Mouse (Mus musculus) forebrain, embryonic 16.5 days (tissue): ENCODE data around the gene Ube2q2. TPM values are rescaled to one million over a fixed set of nuclear protein-coding genes. Genes with fewer than 3 reads are reported as not detected.
"Not testable (repeated sequence)": the region's sequence is repeated elsewhere in the genome, so short reads cannot be mapped to it uniquely, and the experiment has no call there.

ENCODE experiments used
- ATAC-seq: fragments of 200-750 bp; cut with Nextera tagmentation; 2 replicates; pipeline ENCODE4 v1.8.0; 2017; ENCODE audit warnings: mild to moderate bottlenecking, moderate library complexity
- H3K27ac ChIP-seq: fragments of 300-500 bp; sonication (generic); 2 replicates; pipeline ENCODE4 v1.5.1; 2014; ENCODE audit warnings: low read length, control low read depth
- H3K27me3 ChIP-seq: fragments of 300-500 bp; sonication (generic); replicated peaks from 2 replicates; pipeline ENCODE4 v1.6.1; 2014; ENCODE audit warnings: low read length; ENCODE audit not compliant: control insufficient read depth, insufficient read depth
- H3K36me3 ChIP-seq: fragments of 300-500 bp; sonication (generic); 2 replicates; pipeline ENCODE4 v1.6.1; 2014; ENCODE audit not compliant: control insufficient read depth, insufficient read depth
- H3K4me1 ChIP-seq: fragments of 300-500 bp; sonication (generic); replicated peaks from 2 replicates; pipeline ENCODE4 v1.6.1; 2014; ENCODE audit warnings: low read length; ENCODE audit not compliant: control insufficient read depth, insufficient read depth
- H3K4me2 ChIP-seq: fragments of 300-500 bp; sonication (generic); 2 replicates; pipeline ENCODE4 v1.6.1; 2014; ENCODE audit warnings: mild to moderate bottlenecking, low read length, control low read depth
- H3K4me3 ChIP-seq: fragments of 300-500 bp; sonication (generic); replicated peaks from 2 replicates; pipeline ENCODE4 v1.5.1; 2014; ENCODE audit warnings: mild to moderate bottlenecking, low read length, control low read depth
- H3K9ac ChIP-seq: fragments of 300-500 bp; sonication (generic); replicated peaks from 2 replicates; pipeline ENCODE4 v1.6.1; 2014; ENCODE audit warnings: low read depth, low read length, control low read depth
- H3K9me3 ChIP-seq: fragments of 300-500 bp; sonication (generic); 2 replicates; pipeline ENCODE4 v1.6.1; 2016; ENCODE audit warnings: low read length; ENCODE audit not compliant: control insufficient read depth
- WGBS: fragments of 180-500 bp; shearing (Covaris S2); extraction: QIAGEN DNeasy Blood & Tissue Kit; methylation state at CpG from one replicate; pipeline ENCODE4 v1.1.7; 2014; 5-methylcytosine and 5-hydroxymethylcytosine counted together
- polyA plus RNA-seq: library from polyadenylated mRNA; unstranded; fragments of >200 nt; fragmentation: Nextera tagmentation; extraction: Ambion mirVana; gene quantifications from 2 replicates; pipeline ENCODE4 v1.2.1, GENCODE M21; 2015

The Ube2q2 gene
- 36.0 and 39.7 TPM in 2 replicates for polyA plus RNA-seq

- H3K9ac ChIP-seq, result peak within 1 kb of the TSS; percentile 90
- H3K4me1 ChIP-seq, result peaks cover 17% of the 10 kb centered on the region
- peak within 1 kb of the TSS; percentile 79 for H3K4me3 ChIP-seq
- H3K27me3 ChIP-seq, result no peaks in the 10 kb centered on the region
- H3K36me3 ChIP-seq, result no peaks in the 10 kb centered on the region
- under 1% methylated on average over 68 of the region's 81 CpGs for WGBS
- no peaks in the 10 kb centered on the region for H3K9me3 ChIP-seq
- ATAC-seq, result peak; percentile 86
- peak within 1 kb of the TSS; percentile 73 for H3K4me2 ChIP-seq
- peak within 1 kb of the TSS; percentile 75 for H3K27ac ChIP-seq
Measured at GRCm38 (mm10) chr9:55148854-55149498, at the start of gene Ube2q2. Gene Ube2q2 (plus strand): TSS chr9:55148854.

- Histone ChIP-seq H3K27me3 (no peaks in the 10 kb centered on the region), H3K27ac (no peak overlapping the region), H3K4me3 (no peak overlapping the region), H3K9ac (no peak overlapping the region), H3K36me3 (no peaks in the 10 kb centered on the region), H3K9me3 (no peaks in the 10 kb centered on the region), H3K4me1 (no peaks in the 10 kb centered on the region), H3K4me2 (no peak overlapping the region)
- WGBS, result 38% methylated on average over 3 of the region's 3 CpGs
- no peak for ATAC-seq
Measured at GRCm38 (mm10) chr9:55101117-55101516, 47.5 kb upstream of the Ube2q2 start.

- Histone ChIP-seq H3K27ac (no peak overlapping the region), H3K9me3 (no peaks in the 10 kb centered on the region), H3K9ac (no peak overlapping the region), H3K4me3 (no peak overlapping the region), H3K27me3 (no peaks in the 10 kb centered on the region), H3K4me2 (no peak overlapping the region), H3K4me1 (no peaks in the 10 kb centered on the region), H3K36me3 (no peaks in the 10 kb centered on the region)
- WGBS, result 92% methylated on average over 8 of the region's 8 CpGs
- no peak for ATAC-seq
Measured at GRCm38 (mm10) chr9:55102186-55102835, 46.3 kb upstream of the Ube2q2 start.

- no peak overlapping the region for H3K4me3 ChIP-seq
- no peak for ATAC-seq
- H3K4me2 ChIP-seq, result no peak overlapping the region
- no peaks in the 10 kb centered on the region for H3K27me3 ChIP-seq
- no peak overlapping the region for H3K9ac ChIP-seq
- no peaks in the 10 kb centered on the region for H3K4me1 ChIP-seq
- no peaks in the 10 kb centered on the region for H3K9me3 ChIP-seq
- H3K27ac ChIP-seq, result no peak overlapping the region
- H3K36me3 ChIP-seq, result no peaks in the 10 kb centered on the region
- WGBS, result 92% methylated on average over 5 of the region's 5 CpGs
Measured at GRCm38 (mm10) chr9:55102931-55103630, 45.6 kb upstream of the Ube2q2 start.

- H3K4me3 ChIP-seq, result no peak overlapping the region
- no peaks in the 10 kb centered on the region for H3K36me3 ChIP-seq
- H3K4me2 ChIP-seq, result no peak overlapping the region
- H3K9me3 ChIP-seq, result no peaks in the 10 kb centered on the region
- H3K27me3 ChIP-seq, result no peaks in the 10 kb centered on the region
- H3K27ac ChIP-seq, result no peak overlapping the region
- no peak overlapping the region for H3K9ac ChIP-seq
- 32% methylated on average over 16 of the region's 16 CpGs for WGBS
- H3K4me1 ChIP-seq, result 0 out of 2 replicates have a peak, but pooled peaks cover 2% of the 10 kb centered on the region
- ATAC-seq, result peak; percentile 88
Measured at GRCm38 (mm10) chr9:55110059-55110834, 38.4 kb upstream of the Ube2q2 start.

GRCm38 (mm10) chr9:55110835-55111217, 37.8 kb upstream of the Ube2q2 start:
- peak; percentile 26; the same call in 1 of the 2 replicates for ATAC-seq
- WGBS, result 24% methylated on average over 2 of the region's 3 CpGs

GRCm38 (mm10) chr9:55114752-55115151, 33.9 kb upstream of the Ube2q2 start:
- H3K27me3 ChIP-seq, result no peaks in the 10 kb centered on the region
- H3K4me1 ChIP-seq, result 0 out of 2 replicates have a peak, but pooled peaks cover 2% of the 10 kb centered on the region
- WGBS, result 90% methylated on average over 1 of the region's 1 CpGs
- no peak overlapping the region for H3K4me2 ChIP-seq
- no peak overlapping the region for H3K4me3 ChIP-seq
- no peaks in the 10 kb centered on the region for H3K9me3 ChIP-seq
- H3K36me3 ChIP-seq, result no peaks in the 10 kb centered on the region
- H3K27ac ChIP-seq, result no peak overlapping the region
- no peak overlapping the region for H3K9ac ChIP-seq
- ATAC-seq, result no peak

More at GRCm38 (mm10) chr9:55110835-55111217, 37.8 kb upstream of the Ube2q2 start:
- H3K4me2 ChIP-seq, H3K9me3 ChIP-seq, H3K27ac ChIP-seq, H3K4me3 ChIP-seq, H3K4me1 ChIP-seq, H3K36me3 ChIP-seq, H3K27me3 ChIP-seq, H3K9ac ChIP-seq: not testable (repeated sequence)

GRCm38 (mm10) chr9:55117293-55118055, 31.2 kb upstream of the Ube2q2 start:
- Histone ChIP-seq H3K27me3 (no peaks in the 10 kb centered on the region), H3K4me1 (no peaks in the 10 kb centered on the region), H3K9me3 (no peaks in the 10 kb centered on the region), H3K36me3 (no peaks in the 10 kb centered on the region), H3K9ac (no peak overlapping the region), H3K27ac (no peak overlapping the region), H3K4me2 (no peak overlapping the region), H3K4me3 (no peak overlapping the region)
- ATAC-seq, result peak; percentile 76
- 35% methylated on average over 5 of the region's 5 CpGs for WGBS
